Mouse (Mus musculus) neural tube, embryonic 10.5 days (tissue): ENCODE results near the gene Fryl.

Source experiments
- DNase-seq: peaks from one replicate; pipeline ENCODE4 v3.0.0-alpha.2; 2017; ENCODE audit warnings: low spot score; ENCODE audit errors: extremely low spot score

Fryl gene

GRCm38 (mm10) chr5:73162492-73162891, 93.9 kb downstream of the Fryl start:
- no peak for DNase-seq

GRCm38 (mm10) chr5:73160440-73160839, 96.0 kb downstream of the Fryl start:
- DNase-seq = no peak

GRCm38 (mm10) chr5:73157502-73157901, 98.9 kb downstream of the Fryl start:
- DNase-seq = no peak

GRCm38 (mm10) chr5:73157009-73157408, 99.4 kb downstream of the Fryl start:
- DNase-seq = no peak

- DNase-seq = no peak
Observed at GRCm38 (mm10) chr5:73156226-73156926, 100.0 kb downstream of the Fryl start.

- no peak for DNase-seq
Observed at GRCm38 (mm10) chr5:73153802-73154465, 102.5 kb downstream of the Fryl start.

- DNase-seq = no peak
Observed at GRCm38 (mm10) chr5:73152206-73152605, 104.2 kb downstream of the Fryl start.

- DNase-seq = no peak
Observed at GRCm38 (mm10) chr5:73150877-73151445, 105.5 kb downstream of the Fryl start.

GRCm38 (mm10) chr5:73144987-73145386, 111.4 kb downstream of the Fryl start:
- DNase-seq = no peak

- DNase-seq = no peak
Observed at GRCm38 (mm10) chr5:73141712-73142111, 114.7 kb downstream of the Fryl start.

- DNase-seq = no peak
Observed at GRCm38 (mm10) chr5:73141161-73141560, 115.3 kb downstream of the Fryl start.

- DNase-seq = no peak
Observed at GRCm38 (mm10) chr5:73137561-73137960, 118.9 kb downstream of the Fryl start.

- no peak for DNase-seq
Observed at GRCm38 (mm10) chr5:73135959-73136358, 120.5 kb downstream of the Fryl start.

GRCm38 (mm10) chr5:73135131-73135530, 121.3 kb downstream of the Fryl start:
- no peak for DNase-seq

GRCm38 (mm10) chr5:73133833-73134185, 122.6 kb downstream of the Fryl start:
- DNase-seq = no peak

- DNase-seq = no peak
Observed at GRCm38 (mm10) chr5:73132998-73133832, 123.2 kb downstream of the Fryl start.

- no peak for DNase-seq
Observed at GRCm38 (mm10) chr5:73130984-73131383, 125.4 kb downstream of the Fryl start.

- DNase-seq = no peak
Observed at GRCm38 (mm10) chr5:73129871-73130270, 126.5 kb downstream of the Fryl start.

- no peak for DNase-seq
Observed at GRCm38 (mm10) chr5:73119969-73120725, 136.3 kb downstream of the Fryl start.

GRCm38 (mm10) chr5:73119524-73119923, 136.9 kb downstream of the Fryl start:
- DNase-seq = no peak

GRCm38 (mm10) chr5:73118786-73119185, 137.6 kb downstream of the Fryl start:
- no peak for DNase-seq
